Mouse (Mus musculus): ENCODE results near the gene Gm42417.

GRCm38 (mm10) chr1:36545382-36545781 is 6.2 kb upstream of the Gm42417 start:
- no peak for TF ChIP-seq CTCF (IDR thresholded peaks at IDR 0.05; ENCODE audit: extremely low read depth, insufficient read depth, insufficient read length, insufficient replicate concordance)
- no peak for TF ChIP-seq POLR2A (IDR thresholded peaks at IDR 0.05; ENCODE audit: low read depth, low read length)

Data from spleen, adult 2 months (tissue).